8 mouse cellular contexts compared by ENCODE assay signal in genomic region chr4:155733267-155733666, GRCm38 (mm10). TPM values are rescaled to one million over a fixed set of nuclear protein-coding genes. Genes with fewer than 3 reads are reported as not detected.
DNase-seq lines count a peak whose midpoint lies in the region; ATAC-seq lines count a peak whose summit lies in the region.
"Had no signal": no experiment of that assay in that cellular context is flagged by ENCODE, and none has a peak within 500 bp of the region (broad histone marks: within the 10 kb centered on the region; RNA-seq: fewer than 3 reads in every experiment).

No protein-coding gene starts in this region.

- peak overlapping the region; percentile 96; the same call in 1 of the 2 replicates for H3K27ac ChIP-seq in hindbrain, embryonic 13.5 days
- no peak overlapping the region for H3K27ac ChIP-seq in hindbrain, embryonic 16.5 days (ENCODE audit: low read depth, low read length)
- H3K27ac ChIP-seq in neural tube, embryonic 12.5 days, result no peak overlapping the region
- H3K27ac ChIP-seq in limb, embryonic 13.5 days, result no peak overlapping the region; the same call in 1 of the 2 replicates

- DNase-seq in neural tube, embryonic 10.5 days (ENCODE audit: extremely low spot score, low spot score), result no peak
- no peak for DNase-seq in right cerebral cortex, postnatal 36 days (ENCODE audit: low spot score in 2 of 2)
- DNase-seq: layer of hippocampus, postnatal 36 days had no signal

- no peaks in the 10 kb centered on the region for H3K9me3 ChIP-seq in hindbrain, embryonic 13.5 days
- no peaks in the 10 kb centered on the region for H3K9me3 ChIP-seq in hindbrain, embryonic 16.5 days (ENCODE audit: control insufficient read depth, low read length)
- no peaks in the 10 kb centered on the region for H3K9me3 ChIP-seq in neural tube, embryonic 12.5 days
- no peaks in the 10 kb centered on the region for H3K9me3 ChIP-seq in limb, embryonic 13.5 days

- no peaks in the 10 kb centered on the region for H3K27me3 ChIP-seq in hindbrain, embryonic 13.5 days
- no peaks in the 10 kb centered on the region for H3K27me3 ChIP-seq in hindbrain, embryonic 16.5 days (replicated peaks; ENCODE audit: control insufficient read depth, insufficient read depth, low read length)
- H3K27me3 ChIP-seq in neural tube, embryonic 12.5 days (replicated peaks), result no peaks in the 10 kb centered on the region
- no peaks in the 10 kb centered on the region for H3K27me3 ChIP-seq in limb, embryonic 13.5 days

- H3K36me3 ChIP-seq in hindbrain, embryonic 13.5 days, result peaks cover 21% of the 10 kb centered on the region
- peaks cover 4% of the 10 kb centered on the region; the same call in 1 of the 2 replicates for H3K36me3 ChIP-seq in hindbrain, embryonic 16.5 days (ENCODE audit: control insufficient read depth, insufficient read depth, low read length)
- H3K36me3 ChIP-seq in neural tube, embryonic 12.5 days, result peaks cover 37% of the 10 kb centered on the region; the same call in 1 of the 2 replicates
- peaks cover 44% of the 10 kb centered on the region for H3K36me3 ChIP-seq in limb, embryonic 13.5 days

- no peak overlapping the region for H3K4me3 ChIP-seq in hindbrain, embryonic 13.5 days
- no peak overlapping the region for H3K4me3 ChIP-seq in hindbrain, embryonic 16.5 days (ENCODE audit: low read length)
- no peak overlapping the region for H3K4me3 ChIP-seq in neural tube, embryonic 12.5 days
- H3K4me3 ChIP-seq in limb, embryonic 13.5 days, result peak overlapping the region; percentile 82

- H3K4me1 ChIP-seq in hindbrain, embryonic 13.5 days (replicated peaks), result peaks cover 41% of the 10 kb centered on the region
- peaks cover 18% of the 10 kb centered on the region for H3K4me1 ChIP-seq in hindbrain, embryonic 16.5 days (ENCODE audit: control insufficient read depth, insufficient read depth, low read depth, low read length)
- H3K4me1 ChIP-seq in neural tube, embryonic 12.5 days, result peaks cover 27% of the 10 kb centered on the region
- H3K4me1 ChIP-seq in limb, embryonic 13.5 days, result peaks cover 20% of the 10 kb centered on the region

- no peak overlapping the region for H3K9ac ChIP-seq in hindbrain, embryonic 13.5 days
- H3K9ac ChIP-seq in hindbrain, embryonic 16.5 days (ENCODE audit: low read depth, low read length), result no peak overlapping the region
- 0 out of 2 replicates have a peak overlapping the region, but pooled peaks have one; percentile 92 for H3K9ac ChIP-seq in neural tube, embryonic 12.5 days
- H3K9ac ChIP-seq in limb, embryonic 13.5 days, result no peak overlapping the region

- 86% methylated on average over 10 of the region's 10 CpGs for WGBS in hindbrain, embryonic 13.5 days
- 90% methylated on average over 10 of the region's 10 CpGs for WGBS in hindbrain, embryonic 16.5 days
- 88% methylated on average over 10 of the region's 10 CpGs for WGBS in neural tube, embryonic 12.5 days
- WGBS in limb, embryonic 13.5 days, result 89% methylated on average over 10 of the region's 10 CpGs

- H3K4me2 ChIP-seq in hindbrain, embryonic 13.5 days, result peak overlapping the region; percentile 96; the same call in 1 of the 2 replicates
- no peak overlapping the region for H3K4me2 ChIP-seq in hindbrain, embryonic 16.5 days (ENCODE audit: low read length)
- H3K4me2 ChIP-seq in neural tube, embryonic 12.5 days (replicated peaks), result peak overlapping the region; percentile 94; the same call in 1 of the 2 replicates
- peak overlapping the region; percentile 92 for H3K4me2 ChIP-seq in limb, embryonic 13.5 days (replicated peaks)

- no peak for ATAC-seq in hindbrain, embryonic 13.5 days (ENCODE audit: low FRiP score)
- ATAC-seq in hindbrain, embryonic 16.5 days, result no peak
- no peak for ATAC-seq in neural tube, embryonic 12.5 days (ENCODE audit: low FRiP score, low read depth)
- ATAC-seq in limb, embryonic 13.5 days (ENCODE audit: low FRiP score, low read depth), result no peak
- no peak for ATAC-seq in monocyte, adult 5-6 weeks (replicated peaks; ENCODE audit: insufficient number of reproducible peaks, low FRiP score, low TSS enrichment, poor library complexity, severe bottlenecking)

RNA-seq across cellular contexts. Expression of gene Tmem240, which starts 1.3 kb away (rescaled TPM):
- 11.6 and 12.0 TPM in 2 replicates for polyA plus RNA-seq in hindbrain, embryonic 13.5 days (2015; fragmentation: Nextera tagmentation; extraction: Ambion mirVana)
- 17.4 and 22.2 TPM in 2 replicates for polyA plus RNA-seq in hindbrain, embryonic 16.5 days (2015; fragmentation: Nextera tagmentation; extraction: Ambion mirVana)
- polyA plus RNA-seq in neural tube, embryonic 12.5 days (2016; fragmentation: Nextera tagmentation; extraction: Ambion mirVana), result 6.2 and 6.5 TPM in 2 replicates
- 1.0 and 1.1 TPM in 2 replicates for polyA plus RNA-seq in limb, embryonic 13.5 days (2015; fragmentation: Nextera tagmentation; extraction: Ambion mirVana)
- 0.10 to 0.86 TPM in 2 of 3 replicates, not detected in the other for total RNA-seq in monocyte, adult 5-6 weeks (2017)

RNA-seq across cellular contexts. Expression of gene Atad3a, which starts 27.6 kb away (rescaled TPM):
- polyA plus RNA-seq in hindbrain, embryonic 13.5 days (2015; fragmentation: Nextera tagmentation; extraction: Ambion mirVana), result 78.1 and 82.3 TPM in 2 replicates
- 93.9 and 100 TPM in 2 replicates for polyA plus RNA-seq in hindbrain, embryonic 16.5 days (2015; fragmentation: Nextera tagmentation; extraction: Ambion mirVana)
- polyA plus RNA-seq in neural tube, embryonic 12.5 days (2016; fragmentation: Nextera tagmentation; extraction: Ambion mirVana), result 85.2 and 90.7 TPM in 2 replicates
- 94.4 and 100 TPM in 2 replicates for polyA plus RNA-seq in limb, embryonic 13.5 days (2015; fragmentation: Nextera tagmentation; extraction: Ambion mirVana)
- total RNA-seq in monocyte, adult 5-6 weeks (2017), result 24.8 to 30.3 TPM (median 26.4 TPM) in 3 replicates

RNA-seq across cellular contexts. Expression of gene Ssu72, which starts 28.7 kb away (rescaled TPM):
- polyA plus RNA-seq in hindbrain, embryonic 13.5 days (2015; fragmentation: Nextera tagmentation; extraction: Ambion mirVana), result 171 and 177 TPM in 2 replicates
- 166 and 178 TPM in 2 replicates for polyA plus RNA-seq in hindbrain, embryonic 16.5 days (2015; fragmentation: Nextera tagmentation; extraction: Ambion mirVana)
- polyA plus RNA-seq in neural tube, embryonic 12.5 days (2016; fragmentation: Nextera tagmentation; extraction: Ambion mirVana), result 151 and 160 TPM in 2 replicates
- 141 and 150 TPM in 2 replicates for polyA plus RNA-seq in limb, embryonic 13.5 days (2015; fragmentation: Nextera tagmentation; extraction: Ambion mirVana)
- total RNA-seq in monocyte, adult 5-6 weeks (2017), result 131 to 171 TPM (median 143 TPM) in 3 replicates

RNA-seq across cellular contexts. Expression of gene Fndc10, which starts 39.1 kb away (rescaled TPM):
- 7.5 and 7.9 TPM in 2 replicates for polyA plus RNA-seq in hindbrain, embryonic 13.5 days (2015; fragmentation: Nextera tagmentation; extraction: Ambion mirVana)
- 14.2 and 15.5 TPM in 2 replicates for polyA plus RNA-seq in hindbrain, embryonic 16.5 days (2015; fragmentation: Nextera tagmentation; extraction: Ambion mirVana)
- polyA plus RNA-seq in neural tube, embryonic 12.5 days (2016; fragmentation: Nextera tagmentation; extraction: Ambion mirVana), result 10.6 and 11.6 TPM in 2 replicates
- 8.4 and 10.2 TPM in 2 replicates for polyA plus RNA-seq in limb, embryonic 13.5 days (2015; fragmentation: Nextera tagmentation; extraction: Ambion mirVana)
- 0.21 to 0.68 TPM (median 0.48 TPM) in 3 replicates for total RNA-seq in monocyte, adult 5-6 weeks (2017)

RNA-seq across cellular contexts. Expression of gene Vwa1, which starts 41.2 kb away (rescaled TPM):
- 23.2 and 24.4 TPM in 2 replicates for polyA plus RNA-seq in hindbrain, embryonic 13.5 days (2015; fragmentation: Nextera tagmentation; extraction: Ambion mirVana)
- polyA plus RNA-seq in hindbrain, embryonic 16.5 days (2015; fragmentation: Nextera tagmentation; extraction: Ambion mirVana), result 38.0 and 39.0 TPM in 2 replicates
- polyA plus RNA-seq in neural tube, embryonic 12.5 days (2016; fragmentation: Nextera tagmentation; extraction: Ambion mirVana), result 16.6 and 17.9 TPM in 2 replicates
- 11.1 and 11.6 TPM in 2 replicates for polyA plus RNA-seq in limb, embryonic 13.5 days (2015; fragmentation: Nextera tagmentation; extraction: Ambion mirVana)
- 0.49 to 1.3 TPM in 2 of 3 replicates, not detected in the other for total RNA-seq in monocyte, adult 5-6 weeks (2017)
